Mouse (Mus musculus): ENCODE data around the gene Gm20388. TPM values are rescaled to one million over a fixed set of nuclear protein-coding genes. Genes with fewer than 3 reads are reported as not detected.

Gene Gm20388
- polyA plus RNA-seq, 1 experiment from 2014 or later, result not detected

- no peak for ATAC-seq (ENCODE audit: low read depth)
- no peaks in the 10 kb centered on the region for H3K27me3 ChIP-seq (ENCODE audit: control insufficient read depth, insufficient read depth, low read depth, low read length)
- no peak overlapping the region for H3K9ac ChIP-seq (ENCODE audit: low read length)
- 59% methylated on average over 8 of the region's 8 CpGs for WGBS
- no peak overlapping the region for H3K4me2 ChIP-seq (ENCODE audit: low read depth, low read length)
- H3K27ac ChIP-seq (ENCODE audit: low read length), result no peak overlapping the region
- H3K4me3 ChIP-seq (ENCODE audit: low read length), result no peak overlapping the region
- H3K4me1 ChIP-seq (replicated peaks; ENCODE audit: control insufficient read depth, insufficient read depth, low read length), result peaks cover 14% of the 10 kb centered on the region
- H3K36me3 ChIP-seq (ENCODE audit: control insufficient read depth, insufficient read depth, low read length), result no peaks in the 10 kb centered on the region
- H3K9me3 ChIP-seq (ENCODE audit: control insufficient read depth, low read length), result no peaks in the 10 kb centered on the region
Observed at GRCm38 (mm10) chr8:121926266-121926665, 2015.6 kb downstream of the Gm20388 start.

GRCm38 (mm10) chr8:121927316-121927715, 2016.7 kb downstream of the Gm20388 start:
- H3K27ac ChIP-seq (ENCODE audit: low read length), result no peak overlapping the region
- 29% methylated on average over 8 of the region's 8 CpGs for WGBS
- peaks cover 3% of the 10 kb centered on the region for H3K4me1 ChIP-seq (replicated peaks; ENCODE audit: control insufficient read depth, insufficient read depth, low read length)
- no peak overlapping the region for H3K4me2 ChIP-seq (ENCODE audit: low read depth, low read length)
- H3K9me3 ChIP-seq (ENCODE audit: control insufficient read depth, low read length), result no peaks in the 10 kb centered on the region
- H3K9ac ChIP-seq (ENCODE audit: low read length), result no peak overlapping the region
- ATAC-seq (ENCODE audit: low read depth), result peak; percentile 47; the same call in 1 of the 2 replicates
- no peaks in the 10 kb centered on the region for H3K36me3 ChIP-seq (ENCODE audit: control insufficient read depth, insufficient read depth, low read length)
- H3K4me3 ChIP-seq (ENCODE audit: low read length), result no peak overlapping the region
- H3K27me3 ChIP-seq (ENCODE audit: control insufficient read depth, insufficient read depth, low read depth, low read length), result no peaks in the 10 kb centered on the region

- no peak overlapping the region for H3K27ac ChIP-seq (ENCODE audit: low read length)
- no peaks in the 10 kb centered on the region for H3K36me3 ChIP-seq (ENCODE audit: control insufficient read depth, insufficient read depth, low read length)
- H3K9me3 ChIP-seq (ENCODE audit: control insufficient read depth, low read length), result no peaks in the 10 kb centered on the region
- no peak overlapping the region for H3K4me3 ChIP-seq (ENCODE audit: low read length)
- WGBS, result 76% methylated on average over 4 of the region's 4 CpGs
- H3K4me2 ChIP-seq (ENCODE audit: low read depth, low read length), result no peak overlapping the region
- H3K4me1 ChIP-seq (replicated peaks; ENCODE audit: control insufficient read depth, insufficient read depth, low read length), result peaks cover 5% of the 10 kb centered on the region
- ATAC-seq (ENCODE audit: low read depth), result no peak
- no peaks in the 10 kb centered on the region for H3K27me3 ChIP-seq (ENCODE audit: control insufficient read depth, insufficient read depth, low read depth, low read length)
- no peak overlapping the region for H3K9ac ChIP-seq (ENCODE audit: low read length)
Observed at GRCm38 (mm10) chr8:121930047-121930446, 2019.4 kb downstream of the Gm20388 start.

GRCm38 (mm10) chr8:121931571-121931970, 2020.9 kb downstream of the Gm20388 start:
- no peak overlapping the region for H3K4me3 ChIP-seq (ENCODE audit: low read length)
- H3K9me3 ChIP-seq (ENCODE audit: control insufficient read depth, low read length), result no peaks in the 10 kb centered on the region
- no peak overlapping the region for H3K27ac ChIP-seq (ENCODE audit: low read length)
- no peak overlapping the region for H3K9ac ChIP-seq (ENCODE audit: low read length)
- WGBS, result 73% methylated on average over 7 of the region's 7 CpGs
- ATAC-seq (ENCODE audit: low read depth), result no peak
- no peaks in the 10 kb centered on the region for H3K27me3 ChIP-seq (ENCODE audit: control insufficient read depth, insufficient read depth, low read depth, low read length)
- no peaks in the 10 kb centered on the region for H3K36me3 ChIP-seq (ENCODE audit: control insufficient read depth, insufficient read depth, low read length)
- H3K4me1 ChIP-seq (replicated peaks; ENCODE audit: control insufficient read depth, insufficient read depth, low read length), result peaks cover 5% of the 10 kb centered on the region
- H3K4me2 ChIP-seq (ENCODE audit: low read depth, low read length), result no peak overlapping the region

GRCm38 (mm10) chr8:121932026-121932667, 2021.5 kb downstream of the Gm20388 start:
- WGBS, result 73% methylated on average over 12 of the region's 12 CpGs
- H3K4me2 ChIP-seq (ENCODE audit: low read depth, low read length), result no peak overlapping the region
- no peak overlapping the region for H3K9ac ChIP-seq (ENCODE audit: low read length)
- no peak for ATAC-seq (ENCODE audit: low read depth)
- no peak overlapping the region for H3K27ac ChIP-seq (ENCODE audit: low read length)
- H3K36me3 ChIP-seq (ENCODE audit: control insufficient read depth, insufficient read depth, low read length), result no peaks in the 10 kb centered on the region
- peaks cover 5% of the 10 kb centered on the region for H3K4me1 ChIP-seq (replicated peaks; ENCODE audit: control insufficient read depth, insufficient read depth, low read length)
- H3K27me3 ChIP-seq (ENCODE audit: control insufficient read depth, insufficient read depth, low read depth, low read length), result no peaks in the 10 kb centered on the region
- no peak overlapping the region for H3K4me3 ChIP-seq (ENCODE audit: low read length)
- no peaks in the 10 kb centered on the region for H3K9me3 ChIP-seq (ENCODE audit: control insufficient read depth, low read length)

- WGBS, result 73% methylated on average over 14 of the region's 14 CpGs
- no peak for ATAC-seq (ENCODE audit: low read depth)
- Histone ChIP-seq H3K27ac (ENCODE audit: low read length) (no peak overlapping the region), H3K36me3 (ENCODE audit: control insufficient read depth, insufficient read depth, low read length) (no peaks in the 10 kb centered on the region), H3K4me1 (replicated peaks; ENCODE audit: control insufficient read depth, insufficient read depth, low read length) (peaks cover 5% of the 10 kb centered on the region), H3K27me3 (ENCODE audit: control insufficient read depth, insufficient read depth, low read depth, low read length) (no peaks in the 10 kb centered on the region), H3K4me3 (ENCODE audit: low read length) (no peak overlapping the region), H3K9me3 (ENCODE audit: control insufficient read depth, low read length) (no peaks in the 10 kb centered on the region), H3K9ac (ENCODE audit: low read length) (no peak overlapping the region), H3K4me2 (ENCODE audit: low read depth, low read length) (no peak overlapping the region)
Observed at GRCm38 (mm10) chr8:121932668-121933520, 2022.3 kb downstream of the Gm20388 start.

- no peaks in the 10 kb centered on the region for H3K36me3 ChIP-seq (ENCODE audit: control insufficient read depth, insufficient read depth, low read length)
- H3K9ac ChIP-seq (ENCODE audit: low read length), result no peak overlapping the region
- 33% methylated on average over 4 of the region's 4 CpGs for WGBS
- H3K27me3 ChIP-seq (ENCODE audit: control insufficient read depth, insufficient read depth, low read depth, low read length), result no peaks in the 10 kb centered on the region
- no peak overlapping the region for H3K4me3 ChIP-seq (ENCODE audit: low read length)
- H3K4me2 ChIP-seq (ENCODE audit: low read depth, low read length), result no peak overlapping the region
- H3K27ac ChIP-seq (ENCODE audit: low read length), result no peak overlapping the region
- 0 out of 2 replicates have a peak, but pooled peaks have one; percentile 3 for ATAC-seq (ENCODE audit: low read depth)
- no peaks in the 10 kb centered on the region for H3K9me3 ChIP-seq (ENCODE audit: control insufficient read depth, low read length)
- peaks cover 5% of the 10 kb centered on the region for H3K4me1 ChIP-seq (replicated peaks; ENCODE audit: control insufficient read depth, insufficient read depth, low read length)
Observed at GRCm38 (mm10) chr8:121934506-121934905, 2023.9 kb downstream of the Gm20388 start.

GRCm38 (mm10) chr8:121934923-121935322, 2024.3 kb downstream of the Gm20388 start:
- peak; percentile 29; the same call in 1 of the 2 replicates for ATAC-seq (ENCODE audit: low read depth)
- H3K36me3 ChIP-seq (ENCODE audit: control insufficient read depth, insufficient read depth, low read length), result no peaks in the 10 kb centered on the region
- no peak overlapping the region for H3K4me3 ChIP-seq (ENCODE audit: low read length)
- H3K27me3 ChIP-seq (ENCODE audit: control insufficient read depth, insufficient read depth, low read depth, low read length), result no peaks in the 10 kb centered on the region
- peaks cover 5% of the 10 kb centered on the region for H3K4me1 ChIP-seq (replicated peaks; ENCODE audit: control insufficient read depth, insufficient read depth, low read length)
- H3K9ac ChIP-seq (ENCODE audit: low read length), result no peak overlapping the region; the same call in 1 of the 2 replicates
- no peak overlapping the region; the same call in 1 of the 2 replicates for H3K27ac ChIP-seq (ENCODE audit: low read length)
- no peak overlapping the region for H3K4me2 ChIP-seq (ENCODE audit: low read depth, low read length)
- no peaks in the 10 kb centered on the region for H3K9me3 ChIP-seq (ENCODE audit: control insufficient read depth, low read length)
